Mouse (Mus musculus) CD4-positive, CD25-positive, alpha-beta regulatory T cell (primary cell): ENCODE measurements around the gene Clpb. TPM values are rescaled to one million over a fixed set of nuclear protein-coding genes. Genes with fewer than 3 reads are reported as not detected.

Source experiments
- polyA plus RNA-seq: library from polyadenylated mRNA; unstranded; fragments of 100-300 nt; shearing (Covaris generic); gene quantifications from one replicate; pipeline ENCODE4 v1.2.1, GENCODE M21; 2017

The Clpb gene
- polyA plus RNA-seq, result 23.0 TPM

DNA sequence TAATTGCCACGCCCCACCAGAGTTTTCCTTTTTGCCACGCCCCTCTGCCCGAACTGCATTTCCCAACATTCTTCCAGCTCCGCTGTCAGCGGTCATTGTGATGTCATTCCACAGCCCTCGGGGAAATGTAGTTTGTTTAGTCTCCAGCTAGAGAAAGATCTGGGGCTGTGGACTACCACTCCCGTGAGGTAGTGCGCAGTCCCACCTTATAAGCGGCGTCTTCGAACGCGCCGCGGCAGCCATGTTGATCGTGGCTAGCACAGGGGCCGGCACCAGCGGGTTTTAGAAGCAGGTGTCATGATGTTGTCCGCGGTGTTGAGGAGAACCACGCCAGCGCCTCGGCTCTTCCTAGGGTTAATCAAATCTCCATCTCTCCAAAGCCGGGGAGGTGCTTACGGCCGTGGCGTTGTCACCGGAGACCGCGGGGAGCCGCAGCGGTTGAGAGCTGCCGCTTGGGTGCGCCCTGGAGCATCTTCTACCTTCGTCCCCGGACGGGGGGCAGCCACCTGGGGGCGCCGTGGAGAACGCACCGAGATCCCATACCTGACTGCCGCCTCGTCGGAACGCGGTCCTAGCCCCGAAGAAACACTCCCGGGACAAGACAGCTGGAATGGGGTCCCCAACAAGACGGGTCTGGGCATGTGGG, at the start of gene Clpb:
TSS of gene Clpb (plus strand) at position 120 of the 646 bp plus-strand sequence.

DNA sequence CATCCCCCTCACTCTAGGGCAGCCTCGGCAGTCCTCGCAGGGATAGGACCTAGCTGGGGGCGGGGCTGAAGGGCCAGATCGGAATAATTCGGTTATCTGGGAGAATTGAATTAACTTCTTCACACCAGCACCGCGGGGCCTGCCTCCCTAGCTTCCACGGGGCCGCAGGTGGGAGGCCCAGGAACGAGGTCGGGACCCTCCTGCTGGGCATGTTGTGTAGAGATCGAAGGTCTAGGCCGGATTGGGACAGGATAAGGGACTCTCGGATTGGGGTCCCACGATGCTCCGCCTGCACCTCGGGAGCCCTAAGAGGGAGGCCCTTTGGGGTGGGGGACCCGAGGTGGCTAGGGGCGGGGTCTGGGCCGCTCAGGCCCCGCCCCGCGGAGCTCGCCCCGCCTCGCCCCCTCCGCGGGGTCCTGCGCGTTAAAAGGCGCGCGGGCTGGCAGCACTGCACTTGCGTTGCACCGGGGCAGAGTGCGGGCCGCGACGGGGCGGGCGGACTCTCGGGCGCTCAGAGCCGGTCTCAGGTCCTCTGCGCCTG, 154.5 kb downstream of the Clpb start, which contains the start of gene Phox2a:
TSS of gene Phox2a (plus strand) at position 453 of the 541 bp plus-strand sequence.

GRCm38 (mm10) chr7:101837606-101838471, 174.4 kb downstream of the Clpb start, which contains the start of gene Inppl1:
Gene Inppl1 (minus strand): TSS chr7:101838229.

Other genes with a start within 250 kb of the Clpb start
- gene Pde2a, start 241.9 kb upstream of the Clpb start, polyA plus RNA-seq, result 13.8 TPM
- gene Art2b, start 78.0 kb upstream of the Clpb start, polyA plus RNA-seq, result 205 TPM
- not detected for gene Phox2a, start 154.7 kb downstream of the Clpb start, polyA plus RNA-seq
- gene Inppl1, start 174.6 kb downstream of the Clpb start, polyA plus RNA-seq, result 7.6 TPM
- gene Folr2, start 193.6 kb downstream of the Clpb start, polyA plus RNA-seq, result 0.45 TPM
- 45.9 TPM for gene Anapc15, start 200.1 kb downstream of the Clpb start, polyA plus RNA-seq
- not detected for gene Folr1, start 207.2 kb downstream of the Clpb start, polyA plus RNA-seq
- 138 TPM for gene Lamtor1, start 242.3 kb downstream of the Clpb start, polyA plus RNA-seq
- gene Tomt, start 242.7 kb downstream of the Clpb start, polyA plus RNA-seq, result 0.77 TPM